Mouse (Mus musculus): ENCODE results near the gene Dhrs9. TPM values are rescaled to one million over a fixed set of nuclear protein-coding genes. Genes with fewer than 3 reads are reported as not detected.

Gene Dhrs9
- polyA plus RNA-seq, 1 experiment from 2014 or later = 0.24 TPM

DNA sequence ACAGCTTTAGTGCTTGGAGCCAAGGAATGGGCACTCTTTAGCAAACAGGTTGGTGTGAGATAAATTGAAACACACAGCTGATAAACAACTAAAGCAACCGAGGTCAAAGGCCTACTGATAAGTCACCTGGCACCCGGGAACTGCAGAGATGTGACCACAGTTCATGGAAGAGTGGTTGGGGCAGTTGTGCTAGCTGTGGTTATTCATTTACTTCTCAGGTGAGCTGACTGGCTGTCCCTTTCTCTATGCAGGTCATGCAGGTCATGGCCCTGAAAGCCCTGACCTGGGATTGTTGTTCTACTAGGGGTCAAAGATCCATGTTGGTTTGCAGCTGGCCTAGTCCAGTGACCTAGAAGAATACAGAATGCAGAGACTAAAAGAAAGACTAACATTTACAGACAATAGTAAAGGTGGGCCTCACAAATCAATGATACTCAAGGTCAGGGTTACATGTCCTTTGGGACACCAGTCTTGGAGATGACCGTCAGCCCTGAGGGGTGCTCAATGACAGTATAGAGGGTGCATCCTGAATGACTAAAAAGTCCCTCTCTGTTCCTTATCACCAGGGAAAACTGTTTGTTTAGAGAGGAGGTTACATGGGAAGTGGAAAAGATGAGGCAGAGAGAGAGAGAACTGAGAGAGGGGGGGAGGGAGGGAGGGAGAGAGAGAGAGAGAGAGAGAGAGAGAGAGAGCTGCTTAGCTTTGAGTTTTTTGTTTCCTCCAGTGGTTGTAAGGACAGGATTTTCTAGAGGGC, 6.0 kb downstream of the Dhrs9 start:
- 37% methylated on average over 3 of the region's 3 CpGs for WGBS (ENCODE audit: insufficient replicate concordance)
- H3K9ac ChIP-seq = no peak overlapping the region
- H3K4me1 ChIP-seq (replicated peaks) = 0 out of 2 replicates have a peak, but pooled peaks cover 2% of the 10 kb centered on the region
- ATAC-seq (ENCODE audit: insufficient read depth) = peak; percentile 93
- H3K27me3 ChIP-seq = no peaks in the 10 kb centered on the region
- no peak overlapping the region for H3K4me2 ChIP-seq
- no peaks in the 10 kb centered on the region for H3K36me3 ChIP-seq (replicated peaks)
- no peaks in the 10 kb centered on the region for H3K9me3 ChIP-seq (replicated peaks)
- H3K4me3 ChIP-seq (replicated peaks) = no peak overlapping the region
- H3K27ac ChIP-seq (replicated peaks) = peak overlapping the region; percentile 61

DNA sequence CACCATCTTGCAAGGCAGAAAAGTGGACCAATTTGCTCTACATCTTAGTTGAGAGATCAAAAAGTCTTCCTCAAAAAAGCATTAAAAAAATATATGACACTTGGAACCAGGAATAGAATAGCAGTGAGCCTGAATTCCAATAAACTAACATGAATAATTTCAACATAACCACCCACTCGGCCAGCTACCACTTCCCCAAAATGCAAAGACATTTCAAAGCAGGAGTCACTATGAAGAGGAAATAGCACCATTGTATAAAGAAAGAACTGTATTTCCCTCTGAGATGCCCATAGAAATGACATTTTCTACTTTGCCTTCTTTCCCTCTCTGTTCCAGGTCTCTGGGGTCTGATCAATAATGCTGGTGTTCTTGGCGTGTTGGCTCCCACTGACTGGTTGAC, 13.7 kb downstream of the Dhrs9 start:
- H3K9me3 ChIP-seq (replicated peaks) = no peaks in the 10 kb centered on the region
- no peaks in the 10 kb centered on the region for H3K4me1 ChIP-seq (replicated peaks)
- H3K9ac ChIP-seq = no peak overlapping the region
- no peak for ATAC-seq (ENCODE audit: insufficient read depth)
- no peak overlapping the region for H3K4me3 ChIP-seq (replicated peaks)
- no peaks in the 10 kb centered on the region for H3K36me3 ChIP-seq (replicated peaks)
- no peak overlapping the region for H3K4me2 ChIP-seq
- no peaks in the 10 kb centered on the region for H3K27me3 ChIP-seq
- H3K27ac ChIP-seq (replicated peaks) = no peak overlapping the region
- WGBS (ENCODE audit: insufficient replicate concordance) = 51% methylated on average over 2 of the region's 2 CpGs

DNA sequence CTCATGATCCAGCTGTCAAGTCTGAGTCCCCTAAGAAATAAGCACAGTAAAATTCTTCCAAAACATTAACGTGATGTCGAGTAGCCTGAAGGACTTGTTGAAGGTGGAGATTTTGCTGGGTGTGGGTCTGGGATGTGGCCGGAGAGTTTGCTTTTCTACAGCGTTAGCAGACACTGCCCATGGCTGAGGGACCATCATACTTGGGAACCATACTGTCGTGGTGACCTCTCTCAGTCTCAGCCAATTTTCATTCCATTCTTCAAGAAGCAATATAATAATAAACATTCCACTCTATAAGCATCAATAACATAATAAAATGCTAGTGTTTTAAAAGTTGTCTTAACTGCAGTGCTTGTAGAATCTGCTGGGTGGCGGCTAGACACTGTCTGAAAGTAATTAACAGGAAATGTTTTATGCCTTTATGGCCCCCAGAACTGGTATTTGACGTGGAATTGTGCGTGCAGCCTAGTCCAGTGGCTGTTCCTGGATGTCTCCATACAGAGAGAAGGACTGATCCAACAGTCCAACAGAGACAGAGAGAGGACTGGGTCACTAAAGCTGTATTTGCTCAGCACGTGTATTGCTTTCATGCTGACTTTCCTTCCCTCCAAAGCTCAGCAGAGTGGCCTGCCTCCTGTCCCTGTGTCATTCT, 15.5 kb downstream of the Dhrs9 start:
- no peaks in the 10 kb centered on the region for H3K27me3 ChIP-seq
- H3K9ac ChIP-seq = no peak overlapping the region
- no peak overlapping the region for H3K4me3 ChIP-seq (replicated peaks)
- H3K27ac ChIP-seq (replicated peaks) = no peak overlapping the region
- whole genome bisulfite sequencing (ENCODE audit: insufficient replicate concordance) = 56% methylated on average over 9 of the region's 9 CpGs
- no peaks in the 10 kb centered on the region for H3K9me3 ChIP-seq (replicated peaks)
- ATAC-seq (ENCODE audit: insufficient read depth) = no peak
- no peaks in the 10 kb centered on the region for H3K36me3 ChIP-seq (replicated peaks)
- no peak overlapping the region for H3K4me2 ChIP-seq
- no peaks in the 10 kb centered on the region for H3K4me1 ChIP-seq (replicated peaks)

DNA sequence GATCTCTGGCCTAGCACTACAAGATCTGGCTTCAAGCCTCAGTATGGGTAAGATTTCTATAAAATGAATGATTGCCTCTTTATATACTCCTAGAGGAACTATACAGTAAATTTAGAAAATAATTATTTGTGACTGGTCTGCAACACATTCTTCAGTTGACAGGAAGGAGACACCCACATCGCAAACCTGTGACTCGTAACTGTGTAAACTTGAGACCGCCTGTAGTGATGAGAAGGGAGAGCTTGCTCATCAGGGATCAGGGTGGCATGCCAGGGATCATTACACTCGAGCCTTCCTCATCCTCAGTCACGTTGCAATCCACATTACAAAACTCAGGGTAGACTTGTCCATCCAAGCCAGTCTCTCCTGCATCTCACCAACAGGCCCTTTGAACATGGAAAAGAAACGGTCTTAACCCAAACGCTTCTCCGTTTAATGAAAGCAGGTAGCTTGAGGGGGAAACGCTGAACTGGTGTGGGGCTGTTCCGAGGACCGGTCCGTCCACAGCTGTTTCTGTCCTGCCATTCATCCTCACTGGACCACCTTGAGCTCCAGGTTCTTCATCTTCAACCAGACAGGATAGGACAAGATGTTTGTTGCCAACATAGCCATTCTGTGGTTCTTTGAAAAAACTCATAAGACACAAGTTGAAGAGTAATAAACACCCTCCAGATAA, 16.7 kb downstream of the Dhrs9 start:
- no peaks in the 10 kb centered on the region for H3K9me3 ChIP-seq (replicated peaks)
- no peak overlapping the region for H3K4me2 ChIP-seq
- no peaks in the 10 kb centered on the region for H3K27me3 ChIP-seq
- H3K4me3 ChIP-seq (replicated peaks) = no peak overlapping the region
- no peaks in the 10 kb centered on the region for H3K36me3 ChIP-seq (replicated peaks)
- H3K27ac ChIP-seq (replicated peaks) = no peak overlapping the region
- ATAC-seq (ENCODE audit: insufficient read depth) = no peak
- 73% methylated on average over 12 of the region's 12 CpGs for WGBS (ENCODE audit: insufficient replicate concordance)
- no peak overlapping the region for H3K9ac ChIP-seq
- H3K4me1 ChIP-seq (replicated peaks) = no peaks in the 10 kb centered on the region

DNA sequence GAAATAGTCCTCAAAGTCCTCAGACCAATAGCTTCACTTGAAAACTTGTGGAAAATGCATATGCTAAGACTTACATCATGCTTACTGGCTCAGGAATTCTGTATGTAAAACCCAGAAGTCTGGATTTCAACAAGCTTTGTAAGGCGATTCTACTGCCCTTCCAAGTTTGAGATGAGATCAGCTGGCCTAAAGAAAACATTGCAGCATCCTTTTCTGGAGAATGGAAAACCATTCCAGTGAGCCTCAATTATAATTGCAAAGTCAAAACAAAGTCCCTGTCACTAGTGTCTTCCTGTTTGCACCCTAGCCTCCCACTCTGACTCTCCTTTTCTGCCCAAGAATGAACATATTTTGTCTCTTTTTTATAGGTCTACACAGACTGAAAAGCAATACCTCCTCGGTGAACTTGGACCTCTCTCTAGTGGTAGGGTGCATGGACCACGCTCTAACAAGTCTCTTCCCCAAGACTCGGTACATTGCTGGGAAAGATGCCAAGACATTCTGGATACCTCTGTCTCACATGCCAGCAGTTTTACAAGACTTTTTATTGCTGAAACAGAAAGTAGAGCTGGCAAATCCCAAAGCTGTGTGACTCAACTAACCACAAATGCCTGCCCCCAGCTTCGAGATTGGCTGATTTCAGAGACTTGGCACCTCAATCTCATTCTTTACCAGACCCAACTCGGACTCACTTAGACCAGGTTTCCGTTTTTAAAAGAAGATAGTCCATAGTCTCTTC, 20.8 kb downstream of the Dhrs9 start:
- Histone ChIP-seq H3K4me3 (replicated peaks) (no peak overlapping the region), H3K4me2 (no peak overlapping the region), H3K27me3 (no peaks in the 10 kb centered on the region), H3K27ac (replicated peaks) (no peak overlapping the region), H3K9ac (no peak overlapping the region), H3K9me3 (replicated peaks) (no peaks in the 10 kb centered on the region), H3K4me1 (replicated peaks) (no peaks in the 10 kb centered on the region; the same call in 1 of the 2 replicates), H3K36me3 (replicated peaks) (no peaks in the 10 kb centered on the region)
- WGBS (ENCODE audit: insufficient replicate concordance) = 56% methylated on average over 7 of the region's 7 CpGs
- no peak for ATAC-seq (ENCODE audit: insufficient read depth)

DNA sequence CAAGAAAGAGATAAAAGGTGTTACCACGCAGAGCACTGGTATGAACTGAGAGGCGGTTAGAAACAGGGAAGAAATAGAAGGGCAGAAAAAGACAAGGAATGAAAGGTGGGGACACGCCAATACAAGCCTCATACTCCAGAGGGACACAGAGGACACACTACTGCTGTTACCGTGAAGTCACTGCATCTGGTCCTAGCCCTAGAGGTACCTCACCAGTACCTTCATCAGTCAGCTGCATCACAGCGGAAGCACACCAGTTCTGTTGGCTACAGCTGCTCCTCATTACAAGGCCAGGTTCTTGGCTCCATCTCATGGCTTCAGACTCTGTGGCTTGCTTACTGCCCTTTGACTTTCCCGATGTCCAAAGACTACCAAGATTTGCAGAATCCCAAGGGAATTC, 21.6 kb downstream of the Dhrs9 start:
- ATAC-seq (ENCODE audit: insufficient read depth) = no peak
- Histone ChIP-seq H3K36me3 (replicated peaks) (no peaks in the 10 kb centered on the region), H3K9me3 (replicated peaks) (no peaks in the 10 kb centered on the region), H3K4me2 (no peak overlapping the region), H3K27ac (replicated peaks) (no peak overlapping the region), H3K9ac (no peak overlapping the region), H3K27me3 (no peaks in the 10 kb centered on the region), H3K4me3 (replicated peaks) (no peak overlapping the region), H3K4me1 (replicated peaks) (no peaks in the 10 kb centered on the region; the same call in 1 of the 2 replicates)
- 67% methylated on average over 6 of the region's 6 CpGs for WGBS (ENCODE audit: insufficient replicate concordance)

DNA sequence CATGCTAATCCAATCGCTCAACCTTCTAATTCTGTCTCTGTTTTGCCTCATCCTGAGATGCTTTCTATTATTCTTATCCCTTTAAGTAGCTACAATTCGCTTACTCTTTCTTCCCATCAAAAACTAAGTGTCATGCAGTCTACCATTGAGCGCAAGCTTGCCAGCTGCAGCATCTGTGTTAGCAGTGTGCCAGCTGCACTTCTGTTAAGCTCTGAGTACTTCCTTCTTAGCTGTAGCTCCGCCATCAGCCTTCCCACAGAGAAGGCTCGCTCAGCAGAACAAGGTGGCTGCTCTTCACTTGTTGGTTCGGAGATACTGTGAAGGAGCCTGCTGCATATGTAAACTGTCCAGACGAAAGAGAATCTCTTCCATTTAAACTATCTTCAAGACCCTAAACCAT, 22.1 kb downstream of the Dhrs9 start:
- no peaks in the 10 kb centered on the region for H3K27me3 ChIP-seq
- no peak overlapping the region for H3K4me2 ChIP-seq
- H3K9me3 ChIP-seq (replicated peaks) = no peaks in the 10 kb centered on the region
- no peak overlapping the region for H3K4me3 ChIP-seq (replicated peaks)
- no peak for ATAC-seq (ENCODE audit: insufficient read depth)
- WGBS (ENCODE audit: insufficient replicate concordance) = 60% methylated on average over 7 of the region's 7 CpGs
- no peaks in the 10 kb centered on the region; the same call in 1 of the 2 replicates for H3K4me1 ChIP-seq (replicated peaks)
- no peak overlapping the region for H3K9ac ChIP-seq
- H3K27ac ChIP-seq (replicated peaks) = no peak overlapping the region
- H3K36me3 ChIP-seq (replicated peaks) = no peaks in the 10 kb centered on the region

DNA sequence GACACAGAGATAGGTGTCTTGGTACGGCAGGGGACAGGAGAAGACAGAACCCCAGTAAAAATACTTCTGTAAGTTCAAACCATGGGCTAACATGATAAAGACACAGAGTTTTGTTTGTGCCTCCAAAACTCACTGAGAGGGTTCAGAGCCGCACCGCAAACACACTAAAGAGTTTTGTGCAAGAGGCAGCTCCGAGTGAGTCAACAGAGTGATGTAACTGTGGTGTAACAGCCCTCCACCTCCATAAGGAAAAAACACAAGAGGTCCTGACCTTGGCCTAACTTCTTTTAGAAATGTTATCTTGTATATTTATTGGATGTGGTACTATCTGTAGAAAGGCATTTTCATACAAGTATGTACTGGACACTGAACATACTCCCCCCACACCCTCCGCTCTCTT, 25.4 kb downstream of the Dhrs9 start:
- Histone ChIP-seq H3K4me1 (replicated peaks) (no peaks in the 10 kb centered on the region; the same call in 1 of the 2 replicates), H3K27me3 (no peaks in the 10 kb centered on the region), H3K9me3 (replicated peaks) (no peaks in the 10 kb centered on the region), H3K36me3 (replicated peaks) (no peaks in the 10 kb centered on the region), H3K4me2 (peak overlapping the region; percentile 38), H3K27ac (replicated peaks) (peak overlapping the region; percentile 61), H3K9ac (no peak overlapping the region), H3K4me3 (replicated peaks) (no peak overlapping the region)
- WGBS (ENCODE audit: insufficient replicate concordance) = 62% methylated on average over 5 of the region's 5 CpGs
- ATAC-seq (ENCODE audit: insufficient read depth) = peak; percentile 60

DNA sequence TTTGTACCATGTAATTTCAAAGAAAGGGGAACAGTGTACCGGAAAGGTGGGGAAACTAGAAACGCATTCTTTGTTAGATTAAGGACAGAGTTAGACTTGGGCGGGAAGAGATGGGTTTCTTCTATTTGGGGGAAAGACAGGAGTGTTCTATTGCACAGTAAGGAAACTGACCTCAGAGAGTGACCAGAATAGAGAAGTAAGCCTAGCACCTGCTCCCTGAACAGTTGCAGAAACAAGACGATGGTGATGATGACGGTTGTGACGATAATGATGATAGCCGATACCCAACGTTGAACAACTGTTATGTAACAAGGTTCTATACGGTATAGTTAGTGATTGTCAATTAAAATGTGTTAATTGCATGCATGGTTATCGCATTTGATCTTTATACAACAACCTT, 34.3 kb downstream of the Dhrs9 start:
- ATAC-seq (ENCODE audit: insufficient read depth) = no peak
- Histone ChIP-seq H3K27me3 (no peaks in the 10 kb centered on the region), H3K27ac (replicated peaks) (no peak overlapping the region), H3K4me3 (replicated peaks) (no peak overlapping the region), H3K9me3 (replicated peaks) (no peaks in the 10 kb centered on the region), H3K36me3 (replicated peaks) (no peaks in the 10 kb centered on the region), H3K4me1 (replicated peaks) (no peaks in the 10 kb centered on the region; the same call in 1 of the 2 replicates), H3K4me2 (no peak overlapping the region), H3K9ac (no peak overlapping the region)
- WGBS (ENCODE audit: insufficient replicate concordance) = 60% methylated on average over 10 of the region's 10 CpGs

DNA sequence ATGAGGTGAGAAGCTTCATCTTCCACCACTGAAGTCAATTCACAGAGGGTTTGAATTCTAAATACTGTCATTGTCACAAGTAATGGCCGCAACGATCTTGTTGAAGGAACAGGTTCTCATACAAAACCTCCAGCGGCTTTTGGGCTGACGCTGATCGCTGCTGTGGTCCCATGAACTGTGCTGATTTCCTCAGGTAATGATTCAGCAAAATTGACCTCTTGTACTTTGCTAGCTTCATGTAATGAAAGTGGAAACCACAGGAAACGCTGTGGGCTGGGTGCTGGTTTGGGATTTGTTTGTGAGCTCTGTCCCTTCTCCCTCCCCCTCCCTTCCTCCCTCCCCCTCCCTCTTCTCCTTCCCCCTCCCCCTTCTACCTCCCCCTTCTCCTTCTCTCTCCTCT, 34.8 kb downstream of the Dhrs9 start:
- no peak for ATAC-seq (ENCODE audit: insufficient read depth)

More for the DNA sequence above, 34.8 kb downstream of the Dhrs9 start:
- H3K9ac ChIP-seq = no peak overlapping the region
- 15% methylated on average over 6 of the region's 6 CpGs for WGBS (ENCODE audit: insufficient replicate concordance)
- H3K4me3 ChIP-seq (replicated peaks) = no peak overlapping the region
- H3K27ac ChIP-seq (replicated peaks) = no peak overlapping the region
- no peaks in the 10 kb centered on the region for H3K36me3 ChIP-seq (replicated peaks)
- no peaks in the 10 kb centered on the region; the same call in 1 of the 2 replicates for H3K4me1 ChIP-seq (replicated peaks)
- no peaks in the 10 kb centered on the region for H3K9me3 ChIP-seq (replicated peaks)
- H3K27me3 ChIP-seq = no peaks in the 10 kb centered on the region
- H3K4me2 ChIP-seq = no peak overlapping the region
